Mouse (Mus musculus) limb, embryonic 11.5 days (tissue): ENCODE measurements around the gene Dnah6. TPM values are rescaled to one million over a fixed set of nuclear protein-coding genes. Genes with fewer than 3 reads are reported as not detected.

Experiments used
- ATAC-seq: fragments of 200-750 bp; cut with Nextera tagmentation; 2 replicates; pipeline ENCODE4 v1.8.0; 2017; ENCODE audit warnings: low read depth; ENCODE audit not compliant: insufficient number of reproducible peaks, low FRiP score, low TSS enrichment
- DNase-seq: peaks from one replicate; pipeline ENCODE4 v3.0.0-alpha.2; 2015; ENCODE audit warnings: low spot score
- H3K27ac ChIP-seq: fragments of 300-500 bp; sonication (generic); replicated peaks from 2 replicates; pipeline ENCODE4 v1.5.1; 2014; ENCODE audit warnings: low read depth, mild to moderate bottlenecking, low read length
- H3K27me3 ChIP-seq: fragments of 300-500 bp; sonication (generic); 2 replicates; pipeline ENCODE4 v1.6.1; 2014; ENCODE audit warnings: mild to moderate bottlenecking, low read length, mixed read lengths; ENCODE audit not compliant: control insufficient read depth, insufficient read depth
- H3K36me3 ChIP-seq: fragments of 300-500 bp; sonication (generic); 2 replicates; pipeline ENCODE4 v1.6.1; 2014; ENCODE audit warnings: mild to moderate bottlenecking, low read length, moderate library complexity, mixed read lengths; ENCODE audit not compliant: control insufficient read depth, insufficient read depth
- H3K4me1 ChIP-seq: fragments of 300-500 bp; sonication (generic); 2 replicates; pipeline ENCODE4 v1.6.1; 2014; ENCODE audit warnings: low read length, mixed read lengths; ENCODE audit not compliant: control insufficient read depth, insufficient read depth
- H3K4me2 ChIP-seq: fragments of 300-500 bp; sonication (generic); 2 replicates; pipeline ENCODE4 v1.6.1; 2014; ENCODE audit warnings: low read depth, mild to moderate bottlenecking, moderate library complexity; ENCODE audit not compliant: severe bottlenecking
- H3K4me3 ChIP-seq: fragments of 300-500 bp; sonication (generic); 2 replicates; pipeline ENCODE4 v1.5.1; 2014; ENCODE audit warnings: low read depth, low read length
- H3K9ac ChIP-seq: fragments of 300-500 bp; sonication (generic); 2 replicates; pipeline ENCODE4 v1.6.1; 2014; ENCODE audit warnings: mild to moderate bottlenecking, low read length
- H3K9me3 ChIP-seq: fragments of 300-500 bp; sonication (generic); 2 replicates; pipeline ENCODE4 v1.6.1; 2016; ENCODE audit warnings: low read length; ENCODE audit not compliant: control insufficient read depth
- WGBS: fragments of 180-500 bp; shearing (Covaris S2); extraction: QIAGEN DNeasy Blood & Tissue Kit; methylation state at CpG from one replicate; pipeline ENCODE4 v1.1.7; 2014; 5-methylcytosine and 5-hydroxymethylcytosine counted together
- polyA plus RNA-seq: library from polyadenylated mRNA; unstranded; fragments of >200 nt; fragmentation: Nextera tagmentation; extraction: Ambion mirVana; gene quantifications from 2 replicates; pipeline ENCODE4 v1.2.1, GENCODE M21; 2014

The Dnah6 gene
- polyA plus RNA-seq, 1 experiment from 2014 or later = 0.01 TPM

GRCm38 (mm10) chr6:73184276-73184675 lies 37.2 kb downstream of the Dnah6 start:
- DNase-seq = no peak
- Histone ChIP-seq H3K4me1 (no peaks in the 10 kb centered on the region), H3K9ac (no peak overlapping the region), H3K36me3 (no peaks in the 10 kb centered on the region), H3K27me3 (no peaks in the 10 kb centered on the region), H3K4me2 (no peak overlapping the region), H3K9me3 (no peaks in the 10 kb centered on the region), H3K4me3 (no peak overlapping the region), H3K27ac (no peak overlapping the region)
- WGBS = 82% methylated on average over 5 of the region's 5 CpGs
- no peak for ATAC-seq

GRCm38 (mm10) chr6:73182987-73183386 lies 38.5 kb downstream of the Dnah6 start:
- no peak overlapping the region for H3K4me3 ChIP-seq
- DNase-seq = no peak
- ATAC-seq = no peak

GRCm38 (mm10) chr6:73182410-73182809 lies 39.0 kb downstream of the Dnah6 start:
- WGBS = 36% methylated on average over 3 of the region's 3 CpGs
- no peak for ATAC-seq
- no peak overlapping the region for H3K9ac ChIP-seq

More at GRCm38 (mm10) chr6:73182987-73183386, 38.5 kb downstream of the Dnah6 start:
- Histone ChIP-seq H3K9me3 (no peaks in the 10 kb centered on the region), H3K27ac (no peak overlapping the region), H3K27me3 (no peaks in the 10 kb centered on the region), H3K4me2 (no peak overlapping the region), H3K9ac (no peak overlapping the region), H3K36me3 (no peaks in the 10 kb centered on the region), H3K4me1 (no peaks in the 10 kb centered on the region)
- 58% methylated on average over 3 of the region's 3 CpGs for WGBS

GRCm38 (mm10) chr6:73182006-73182405 lies 39.4 kb downstream of the Dnah6 start:
- ATAC-seq (no peak), DNase-seq (no peak)
- 80% methylated on average over 4 of the region's 4 CpGs for WGBS
- Histone ChIP-seq H3K4me1 (no peaks in the 10 kb centered on the region), H3K9me3 (no peaks in the 10 kb centered on the region), H3K9ac (no peak overlapping the region), H3K27me3 (no peaks in the 10 kb centered on the region), H3K4me3 (no peak overlapping the region), H3K4me2 (no peak overlapping the region), H3K36me3 (no peaks in the 10 kb centered on the region), H3K27ac (no peak overlapping the region)

More at GRCm38 (mm10) chr6:73182410-73182809, 39.0 kb downstream of the Dnah6 start:
- H3K4me3 ChIP-seq = no peak overlapping the region
- no peaks in the 10 kb centered on the region for H3K27me3 ChIP-seq
- H3K9me3 ChIP-seq = no peaks in the 10 kb centered on the region
- H3K4me1 ChIP-seq = no peaks in the 10 kb centered on the region
- no peak overlapping the region for H3K4me2 ChIP-seq
- no peak overlapping the region for H3K27ac ChIP-seq
- no peak for DNase-seq
- no peaks in the 10 kb centered on the region for H3K36me3 ChIP-seq

GRCm38 (mm10) chr6:73175156-73175555 lies 46.3 kb downstream of the Dnah6 start:
- Histone ChIP-seq H3K36me3 (no peaks in the 10 kb centered on the region), H3K4me1 (no peaks in the 10 kb centered on the region), H3K27me3 (no peaks in the 10 kb centered on the region), H3K9ac (no peak overlapping the region), H3K9me3 (no peaks in the 10 kb centered on the region), H3K4me2 (no peak overlapping the region), H3K4me3 (no peak overlapping the region), H3K27ac (no peak overlapping the region)
- DNase-seq (no peak), ATAC-seq (no peak)
- WGBS = 84% methylated on average over 3 of the region's 3 CpGs

- Histone ChIP-seq H3K9me3 (no peaks in the 10 kb centered on the region), H3K9ac (no peak overlapping the region), H3K4me3 (no peak overlapping the region), H3K27me3 (no peaks in the 10 kb centered on the region), H3K4me2 (no peak overlapping the region), H3K27ac (no peak overlapping the region), H3K36me3 (no peaks in the 10 kb centered on the region), H3K4me1 (no peaks in the 10 kb centered on the region)
- ATAC-seq = no peak
- WGBS = 83% methylated on average over 3 of the region's 3 CpGs
- no peak for DNase-seq
Observed at GRCm38 (mm10) chr6:73167230-73167629, 54.2 kb downstream of the Dnah6 start.

GRCm38 (mm10) chr6:73162958-73163357 lies 58.5 kb downstream of the Dnah6 start:
- Histone ChIP-seq H3K9ac (no peak overlapping the region), H3K9me3 (no peaks in the 10 kb centered on the region), H3K4me2 (no peak overlapping the region), H3K27ac (no peak overlapping the region), H3K4me1 (no peaks in the 10 kb centered on the region), H3K27me3 (no peaks in the 10 kb centered on the region), H3K36me3 (no peaks in the 10 kb centered on the region), H3K4me3 (no peak overlapping the region)
- DNase-seq = no peak
- 84% methylated on average over 1 of the region's 1 CpGs for WGBS
- ATAC-seq = no peak

GRCm38 (mm10) chr6:73161338-73161737 lies 60.1 kb downstream of the Dnah6 start:
- H3K4me1 ChIP-seq = no peaks in the 10 kb centered on the region
- no peaks in the 10 kb centered on the region for H3K27me3 ChIP-seq
- H3K36me3 ChIP-seq = no peaks in the 10 kb centered on the region
- no peak overlapping the region for H3K4me2 ChIP-seq
- H3K4me3 ChIP-seq = no peak overlapping the region
- ATAC-seq (no peak), DNase-seq (no peak)
- no peak overlapping the region for H3K27ac ChIP-seq
- 90% methylated on average over 4 of the region's 4 CpGs for WGBS
- no peak overlapping the region for H3K9ac ChIP-seq
- no peaks in the 10 kb centered on the region for H3K9me3 ChIP-seq

GRCm38 (mm10) chr6:73155455-73155854 lies 66.0 kb downstream of the Dnah6 start:
- Histone ChIP-seq H3K36me3 (no peaks in the 10 kb centered on the region), H3K4me2 (no peak overlapping the region), H3K27me3 (no peaks in the 10 kb centered on the region), H3K27ac (no peak overlapping the region), H3K4me3 (no peak overlapping the region), H3K4me1 (no peaks in the 10 kb centered on the region), H3K9ac (no peak overlapping the region), H3K9me3 (no peaks in the 10 kb centered on the region)
- DNase-seq (no peak), ATAC-seq (no peak)
- WGBS = 85% methylated on average over 2 of the region's 2 CpGs
